ENCODE assay signal across 22 mouse cellular contexts in genomic region chr1:132433349-132433748, GRCm38 (mm10). TPM values are rescaled to one million over a fixed set of nuclear protein-coding genes. Genes with fewer than 3 reads are reported as not detected.
A peak's percentile ranks its signal among the peaks of the same experiment; 100 is the strongest.
DNase-seq lines count a peak whose midpoint lies in the region; ATAC-seq and TF ChIP-seq lines count a peak whose summit lies in the region.
"Had no signal": no experiment of that assay in that cellular context is flagged by ENCODE, and none has a peak within 500 bp of the region (broad histone marks: within the 10 kb centered on the region; RNA-seq: fewer than 3 reads in every experiment).

No protein-coding gene starts in this region.

- ATAC-seq in hindbrain, postnatal 0 days: no peak
- no peak for ATAC-seq in hindbrain, embryonic 16.5 days
- ATAC-seq: activated CD4-positive, CD25-positive, alpha-beta regulatory T cell, adult 4 months; CD4-positive, CD25-positive, alpha-beta regulatory T cell, adult 4 months; intestine, embryonic 15.5 days had no signal

- 29% methylated on average over 5 of the region's 5 CpGs for WGBS in hindbrain, postnatal 0 days
- 38% methylated on average over 5 of the region's 5 CpGs for WGBS in hindbrain, embryonic 16.5 days

- DNase-seq in cerebellum, postnatal 14 days: peak; percentile 36 to 39
- DNase-seq in cerebellum, adult 9-11 months: no peak
- DNase-seq in hindbrain, postnatal 0 days (ENCODE audit: low spot score): peak; percentile 69
- DNase-seq in retina, postnatal 1 day: peak; percentile 46
- no peak for DNase-seq in retina, embryonic 14.5 days (ENCODE audit: low spot score)
- DNase-seq in embryo, embryonic 11 days: no peak
- DNase-seq in frontal cortex, postnatal 25 days (ENCODE audit: low spot score in 2 of 2): no peak
- DNase-seq: adrenal gland, postnatal 10 days; cerebellum, adult 11 months; kidney, postnatal 4 days; right cerebral cortex, adult 18-20 months; spleen, adult 18-20 months; thymus, adult 18-20 months; thymus, postnatal 4 days had no signal

- peaks cover 15% of the 10 kb centered on the region; the same call in 1 of the 2 replicates for H3K4me1 ChIP-seq in hindbrain, postnatal 0 days (ENCODE audit: insufficient read depth, low read length)
- H3K4me1 ChIP-seq in hindbrain, embryonic 16.5 days (ENCODE audit: control insufficient read depth, insufficient read depth, low read depth, low read length): peaks cover 24% of the 10 kb centered on the region

- no peaks in the 10 kb centered on the region for H3K9me3 ChIP-seq in hindbrain, postnatal 0 days (ENCODE audit: low read length)
- no peaks in the 10 kb centered on the region for H3K9me3 ChIP-seq in hindbrain, embryonic 16.5 days (ENCODE audit: control insufficient read depth, low read length)
- H3K9me3 ChIP-seq: embryonic facial prominence, embryonic 10.5 days; intestine, embryonic 15.5 days; lung, embryonic 15.5 days; megakaryocyte, embryonic 14.5 days had no signal

- 0 out of 2 replicates have a peak, but pooled peaks cover 2% of the 10 kb centered on the region for H3K36me3 ChIP-seq in hindbrain, postnatal 0 days (ENCODE audit: insufficient read depth, low read length)
- H3K36me3 ChIP-seq in hindbrain, embryonic 16.5 days (ENCODE audit: control insufficient read depth, insufficient read depth, low read length): no peaks in the 10 kb centered on the region
- H3K36me3 ChIP-seq: intestine, embryonic 15.5 days had no signal

- TF ChIP-seq CTCF in hindbrain, postnatal 0 days (IDR thresholded peaks at IDR 0.05; ENCODE audit: low read depth): no peak

- no peaks in the 10 kb centered on the region for H3K27me3 ChIP-seq in hindbrain, postnatal 0 days (ENCODE audit: insufficient read depth, low read length)
- no peaks in the 10 kb centered on the region for H3K27me3 ChIP-seq in hindbrain, embryonic 16.5 days (replicated peaks; ENCODE audit: control insufficient read depth, insufficient read depth, low read length)
- H3K27me3 ChIP-seq: intestine, embryonic 15.5 days; lung, embryonic 15.5 days had no signal

- no peak overlapping the region for H3K27ac ChIP-seq in hindbrain, postnatal 0 days
- H3K27ac ChIP-seq in hindbrain, embryonic 16.5 days (ENCODE audit: low read depth, low read length): no peak overlapping the region
- H3K27ac ChIP-seq: embryonic facial prominence, embryonic 10.5 days; intestine, embryonic 15.5 days; liver, embryonic 14.5 days; lung, embryonic 15.5 days had no signal

- no peak overlapping the region for H3K4me2 ChIP-seq in hindbrain, postnatal 0 days (ENCODE audit: low read depth, low read length)
- no peak overlapping the region for H3K4me2 ChIP-seq in hindbrain, embryonic 16.5 days (ENCODE audit: low read length)
- H3K4me2 ChIP-seq: intestine, embryonic 15.5 days; lung, embryonic 15.5 days had no signal

- no peak overlapping the region for H3K9ac ChIP-seq in hindbrain, postnatal 0 days (replicated peaks; ENCODE audit: low read length)
- H3K9ac ChIP-seq in hindbrain, embryonic 16.5 days (ENCODE audit: low read depth, low read length): no peak overlapping the region
- H3K9ac ChIP-seq: intestine, embryonic 15.5 days; liver, embryonic 14.5 days; lung, embryonic 15.5 days had no signal

- no peak overlapping the region for H3K4me3 ChIP-seq in hindbrain, postnatal 0 days (ENCODE audit: low read length)
- H3K4me3 ChIP-seq in hindbrain, embryonic 16.5 days (ENCODE audit: low read length): no peak overlapping the region
- H3K4me3 ChIP-seq: embryonic facial prominence, embryonic 10.5 days; intestine, embryonic 15.5 days; lung, embryonic 15.5 days; megakaryocyte, embryonic 14.5 days had no signal

RNA-seq across cellular contexts. Expression of gene Dstyk, which starts 16.0 kb away (rescaled TPM):
- 21.3 and 31.8 TPM in 2 replicates for total RNA-seq in hindbrain, postnatal 0 days (2014; rRNA removed)
- polyA plus RNA-seq in hindbrain, postnatal 0 days (2015; fragmentation: Nextera tagmentation; extraction: Ambion mirVana): 5.7 and 6.2 TPM in 2 replicates
- polyA plus RNA-seq in hindbrain, embryonic 16.5 days (2015; fragmentation: Nextera tagmentation; extraction: Ambion mirVana): 7.9 and 9.7 TPM in 2 replicates

RNA-seq across cellular contexts. Expression of gene Tmcc2, which starts 42.3 kb away (rescaled TPM):
- 138 and 151 TPM in 2 replicates for total RNA-seq in hindbrain, postnatal 0 days (2014; rRNA removed)
- polyA plus RNA-seq in hindbrain, postnatal 0 days (2015; fragmentation: Nextera tagmentation; extraction: Ambion mirVana): 33.5 and 34.0 TPM in 2 replicates
- polyA plus RNA-seq in hindbrain, embryonic 16.5 days (2015; fragmentation: Nextera tagmentation; extraction: Ambion mirVana): 26.6 and 35.5 TPM in 2 replicates

RNA-seq across cellular contexts. Expression of gene Rbbp5, which starts 43.8 kb away (rescaled TPM):
- 22.4 and 27.7 TPM in 2 replicates for total RNA-seq in hindbrain, postnatal 0 days (2014; rRNA removed)
- polyA plus RNA-seq in hindbrain, postnatal 0 days (2015; fragmentation: Nextera tagmentation; extraction: Ambion mirVana): 23.8 and 24.2 TPM in 2 replicates
- polyA plus RNA-seq in hindbrain, embryonic 16.5 days (2015; fragmentation: Nextera tagmentation; extraction: Ambion mirVana): 36.4 and 45.2 TPM in 2 replicates

Comparison
In these comparisons a context has a peak if more than half of its experiments do, and no peak if none do; other contexts are left out.
1. DNase-seq: peak in cerebellum, postnatal 14 days (2 of 2), hindbrain, postnatal 0 days (single experiment) and retina, postnatal 1 day (single experiment); none in cerebellum, adult 9-11 months (single experiment), retina, embryonic 14.5 days (single experiment), embryo, embryonic 11 days (single experiment) and frontal cortex, postnatal 25 days (0 of 2).